Mouse (Mus musculus): ENCODE measurements around the gene Rabggtb. TPM values are rescaled to one million over a fixed set of nuclear protein-coding genes. Genes with fewer than 3 reads are reported as not detected.

Rabggtb gene
- polyA plus RNA-seq, 1 experiment from 2014 or later, result 36.7 TPM

GRCm38 (mm10) chr3:153941613-153942012 lies 28.8 kb upstream of the Rabggtb start:
- 95% methylated on average over 13 of the region's 13 CpGs for WGBS
- no peak overlapping the region for H3K9ac ChIP-seq (ENCODE audit: low read depth, low read length)
- no peaks in the 10 kb centered on the region for H3K9me3 ChIP-seq (ENCODE audit: control insufficient read depth)
- H3K4me1 ChIP-seq (replicated peaks; ENCODE audit: control insufficient read depth, insufficient read depth, low read length), result 0 out of 2 replicates have a peak, but pooled peaks cover 3% of the 10 kb centered on the region
- TF ChIP-seq CTCF (IDR thresholded peaks at IDR 0.05; ENCODE audit: low read depth), result no peak
- H3K27me3 ChIP-seq (replicated peaks; ENCODE audit: control insufficient read depth, insufficient read depth, low read length), result no peaks in the 10 kb centered on the region
- H3K27ac ChIP-seq (ENCODE audit: low read depth, low read length), result no peak overlapping the region
- no peak for ATAC-seq
- H3K36me3 ChIP-seq (ENCODE audit: control insufficient read depth, insufficient read depth), result peaks cover 36% of the 10 kb centered on the region; the same call in 1 of the 2 replicates
- no peak overlapping the region for H3K4me2 ChIP-seq (replicated peaks; ENCODE audit: low read depth)
- H3K4me3 ChIP-seq (ENCODE audit: low read depth, low read length), result no peak overlapping the region

- H3K4me2 ChIP-seq (replicated peaks; ENCODE audit: low read depth), result no peak overlapping the region
- no peak overlapping the region for H3K4me3 ChIP-seq (ENCODE audit: low read depth, low read length)
- no peak for TF ChIP-seq CTCF (IDR thresholded peaks at IDR 0.05; ENCODE audit: low read depth)
- 81% methylated on average over 9 of the region's 9 CpGs for WGBS
- no peak overlapping the region for H3K9ac ChIP-seq (ENCODE audit: low read depth, low read length)
- no peaks in the 10 kb centered on the region for H3K27me3 ChIP-seq (replicated peaks; ENCODE audit: control insufficient read depth, insufficient read depth, low read length)
- H3K27ac ChIP-seq (ENCODE audit: low read depth, low read length), result no peak overlapping the region
- no peak for ATAC-seq
- H3K4me1 ChIP-seq (replicated peaks; ENCODE audit: control insufficient read depth, insufficient read depth, low read length), result 0 out of 2 replicates have a peak, but pooled peaks cover 3% of the 10 kb centered on the region
- H3K36me3 ChIP-seq (ENCODE audit: control insufficient read depth, insufficient read depth), result peaks cover 36% of the 10 kb centered on the region; the same call in 1 of the 2 replicates
- no peaks in the 10 kb centered on the region for H3K9me3 ChIP-seq (ENCODE audit: control insufficient read depth)
Measured at GRCm38 (mm10) chr3:153940486-153940885, 27.7 kb upstream of the Rabggtb start.

DNA sequence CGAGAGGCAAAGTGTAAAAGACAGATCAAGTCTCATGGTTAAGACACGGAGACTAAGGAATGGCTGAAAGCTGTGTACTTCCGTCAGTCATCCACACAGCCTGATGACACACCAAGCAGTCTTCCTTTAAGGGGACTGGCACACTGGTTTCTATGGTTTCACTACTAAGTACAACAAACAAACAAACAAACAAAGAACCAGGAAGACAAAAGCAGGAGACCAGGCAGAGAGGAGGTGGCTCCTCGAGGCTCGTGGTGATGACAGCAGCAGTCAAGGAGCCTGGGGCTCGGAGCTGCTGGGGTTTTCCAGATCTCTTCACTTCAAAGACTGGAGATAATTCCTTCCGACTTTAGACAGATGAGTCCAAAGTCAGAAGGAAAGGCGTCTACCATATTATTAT lies 27.2 kb upstream of the Rabggtb start:
- Histone ChIP-seq H3K4me2 (replicated peaks; ENCODE audit: low read depth) (no peak overlapping the region), H3K36me3 (ENCODE audit: control insufficient read depth, insufficient read depth) (peaks cover 36% of the 10 kb centered on the region; the same call in 1 of the 2 replicates), H3K27ac (ENCODE audit: low read depth, low read length) (no peak overlapping the region), H3K4me1 (replicated peaks; ENCODE audit: control insufficient read depth, insufficient read depth, low read length) (no peaks in the 10 kb centered on the region), H3K4me3 (ENCODE audit: low read depth, low read length) (no peak overlapping the region), H3K9me3 (ENCODE audit: control insufficient read depth) (no peaks in the 10 kb centered on the region), H3K27me3 (replicated peaks; ENCODE audit: control insufficient read depth, insufficient read depth, low read length) (no peaks in the 10 kb centered on the region), H3K9ac (ENCODE audit: low read depth, low read length) (no peak overlapping the region)
- ATAC-seq, result no peak
- WGBS, result 82% methylated on average over 8 of the region's 8 CpGs
- no peak for TF ChIP-seq CTCF (IDR thresholded peaks at IDR 0.05; ENCODE audit: low read depth)

DNA sequence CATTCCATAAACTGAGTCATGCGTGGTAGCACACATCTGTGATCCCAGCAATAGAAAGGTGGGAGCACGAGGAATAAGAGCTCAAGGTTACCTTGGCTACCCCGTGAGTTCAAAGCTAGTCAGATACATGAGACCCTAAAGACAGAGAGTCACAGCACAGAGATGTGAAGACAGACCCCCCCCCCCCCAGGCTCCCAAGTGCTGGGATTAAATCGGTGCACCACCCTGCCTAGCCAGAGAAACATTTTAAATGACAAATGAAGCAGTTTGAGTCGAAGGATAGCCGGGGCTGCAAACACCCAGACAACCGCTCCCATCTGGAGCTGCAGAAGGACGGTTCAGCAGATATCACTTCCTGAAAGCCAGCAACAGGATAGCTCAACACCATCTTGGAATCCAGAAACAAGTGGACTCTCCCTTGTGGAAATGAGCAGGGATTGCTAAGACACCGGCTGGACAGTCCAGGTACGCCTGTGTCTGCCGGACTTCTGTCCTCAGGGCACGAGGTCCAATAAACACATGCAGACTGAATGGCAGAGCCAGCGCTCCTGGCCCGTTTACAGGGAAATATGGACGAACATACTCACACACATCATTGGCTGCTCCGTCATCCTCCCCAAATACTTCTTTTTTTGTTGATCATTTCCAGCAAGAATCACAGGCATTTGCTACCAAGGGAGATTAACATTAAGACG lies 24.5 kb upstream of the Rabggtb start:
- no peak for TF ChIP-seq CTCF (IDR thresholded peaks at IDR 0.05; ENCODE audit: low read depth)
- no peak overlapping the region for H3K4me2 ChIP-seq (replicated peaks; ENCODE audit: low read depth)
- H3K4me1 ChIP-seq (replicated peaks; ENCODE audit: control insufficient read depth, insufficient read depth, low read length), result no peaks in the 10 kb centered on the region
- H3K27me3 ChIP-seq (replicated peaks; ENCODE audit: control insufficient read depth, insufficient read depth, low read length), result no peaks in the 10 kb centered on the region
- 91% methylated on average over 17 of the region's 17 CpGs for WGBS
- no peak overlapping the region for H3K27ac ChIP-seq (ENCODE audit: low read depth, low read length)
- H3K36me3 ChIP-seq (ENCODE audit: control insufficient read depth, insufficient read depth), result peaks cover 59% of the 10 kb centered on the region
- H3K9ac ChIP-seq (ENCODE audit: low read depth, low read length), result no peak overlapping the region
- no peaks in the 10 kb centered on the region for H3K9me3 ChIP-seq (ENCODE audit: control insufficient read depth)
- ATAC-seq, result no peak
- no peak overlapping the region for H3K4me3 ChIP-seq (ENCODE audit: low read depth, low read length)

DNA sequence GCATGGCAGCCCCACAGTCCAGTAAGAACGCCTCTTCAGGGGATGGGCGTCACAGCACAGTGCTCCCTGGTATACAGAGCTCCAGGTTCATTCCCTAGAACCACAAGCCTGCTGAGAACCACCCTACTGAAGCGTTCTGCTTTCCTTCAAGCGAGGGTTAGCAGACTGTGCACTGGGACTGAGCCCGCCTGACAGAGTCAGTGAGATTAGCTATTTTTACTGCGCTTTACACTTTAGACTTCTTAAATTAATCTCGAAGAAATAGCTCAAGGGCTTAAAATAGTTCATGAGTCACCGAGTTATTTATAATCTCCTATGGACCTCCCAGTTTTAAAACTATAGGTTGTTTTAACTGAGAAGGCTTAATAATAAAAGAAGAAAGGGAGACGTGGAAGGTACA lies 23.1 kb upstream of the Rabggtb start:
- Histone ChIP-seq H3K4me1 (replicated peaks; ENCODE audit: control insufficient read depth, insufficient read depth, low read length) (no peaks in the 10 kb centered on the region), H3K4me2 (replicated peaks; ENCODE audit: low read depth) (no peak overlapping the region), H3K27me3 (replicated peaks; ENCODE audit: control insufficient read depth, insufficient read depth, low read length) (no peaks in the 10 kb centered on the region), H3K9ac (ENCODE audit: low read depth, low read length) (no peak overlapping the region), H3K4me3 (ENCODE audit: low read depth, low read length) (no peak overlapping the region), H3K27ac (ENCODE audit: low read depth, low read length) (peak overlapping the region; percentile 57), H3K36me3 (ENCODE audit: control insufficient read depth, insufficient read depth) (peaks cover 58% of the 10 kb centered on the region), H3K9me3 (ENCODE audit: control insufficient read depth) (no peaks in the 10 kb centered on the region)
- no peak for TF ChIP-seq CTCF (IDR thresholded peaks at IDR 0.05; ENCODE audit: low read depth)
- ATAC-seq, result peak; percentile 64
- WGBS, result 63% methylated on average over 9 of the region's 9 CpGs

- H3K4me1 ChIP-seq (replicated peaks; ENCODE audit: control insufficient read depth, insufficient read depth, low read length), result no peaks in the 10 kb centered on the region
- no peak overlapping the region for H3K4me3 ChIP-seq (ENCODE audit: low read depth, low read length)
- ATAC-seq, result peak; percentile 90
- no peaks in the 10 kb centered on the region for H3K27me3 ChIP-seq (replicated peaks; ENCODE audit: control insufficient read depth, insufficient read depth, low read length)
- H3K4me2 ChIP-seq (replicated peaks; ENCODE audit: low read depth), result no peak overlapping the region
- TF ChIP-seq CTCF (IDR thresholded peaks at IDR 0.05; ENCODE audit: low read depth), result no peak
- H3K9me3 ChIP-seq (ENCODE audit: control insufficient read depth), result no peaks in the 10 kb centered on the region
- H3K27ac ChIP-seq (ENCODE audit: low read depth, low read length), result no peak overlapping the region
- WGBS, result 73% methylated on average over 5 of the region's 5 CpGs
- H3K9ac ChIP-seq (ENCODE audit: low read depth, low read length), result no peak overlapping the region
- H3K36me3 ChIP-seq (ENCODE audit: control insufficient read depth, insufficient read depth), result peaks cover 59% of the 10 kb centered on the region
Measured at GRCm38 (mm10) chr3:153932461-153932860, 19.7 kb upstream of the Rabggtb start.
